Mouse (Mus musculus): ENCODE data around the gene Tgfb1i1. TPM values are rescaled to one million over a fixed set of nuclear protein-coding genes. Genes with fewer than 3 reads are reported as not detected.

Tgfb1i1 gene
- polyA plus RNA-seq, 1 experiment from 2014 or later, result 78.8 TPM

GRCm38 (mm10) chr7:128236426-128236825 is 10.2 kb upstream of the Tgfb1i1 start:
- H3K27me3 ChIP-seq (ENCODE audit: insufficient read depth, low read length), result no peaks in the 10 kb centered on the region
- ATAC-seq (replicated peaks; ENCODE audit: low FRiP score, low read depth) (no peak), DNase-seq (ENCODE audit: low spot score) (no peak)
- TF ChIP-seq CTCF (IDR thresholded peaks at IDR 0.05; ENCODE audit: low read depth), result no peak
- peaks cover 17% of the 10 kb centered on the region for H3K36me3 ChIP-seq (ENCODE audit: insufficient read depth, low read length)
- H3K4me3 ChIP-seq (replicated peaks; ENCODE audit: low read depth, low read length), result no peak overlapping the region
- peaks cover 4% of the 10 kb centered on the region; the same call in 1 of the 2 replicates for H3K4me1 ChIP-seq (replicated peaks; ENCODE audit: insufficient read depth, low read length)
- 92% methylated on average over 13 of the region's 13 CpGs for WGBS
- H3K9me3 ChIP-seq (replicated peaks; ENCODE audit: low read length), result no peaks in the 10 kb centered on the region
- H3K9ac ChIP-seq (ENCODE audit: low read depth, low read length), result no peak overlapping the region
- peak overlapping the region; percentile 71; the same call in 1 of the 2 replicates for H3K4me2 ChIP-seq (ENCODE audit: low read length)
- peak overlapping the region; percentile 98; the same call in 1 of the 2 replicates for H3K27ac ChIP-seq

- Histone ChIP-seq H3K9ac (ENCODE audit: low read depth, low read length) (peak within 1 kb of the TSS; percentile 90), H3K9me3 (replicated peaks; ENCODE audit: low read length) (no peaks in the 10 kb centered on the region), H3K27ac (peak within 1 kb of the TSS; percentile 98), H3K36me3 (ENCODE audit: insufficient read depth, low read length) (peaks cover 17% of the 10 kb centered on the region), H3K4me3 (replicated peaks; ENCODE audit: low read depth, low read length) (peak within 1 kb of the TSS; percentile 61), H3K4me1 (replicated peaks; ENCODE audit: insufficient read depth, low read length) (peaks cover 4% of the 10 kb centered on the region; the same call in 1 of the 2 replicates), H3K4me2 (ENCODE audit: low read length) (peak within 1 kb of the TSS; percentile 71), H3K27me3 (ENCODE audit: insufficient read depth, low read length) (no peaks in the 10 kb centered on the region)
- ATAC-seq (replicated peaks; ENCODE audit: low FRiP score, low read depth) (peak; percentile 22), DNase-seq (ENCODE audit: low spot score) (peak; percentile 88)
- TF ChIP-seq CTCF (IDR thresholded peaks at IDR 0.05; ENCODE audit: low read depth), result peak; percentile 86
- WGBS, result 23% methylated on average over 37 of the region's 37 CpGs
Measured at GRCm38 (mm10) chr7:128236856-128237592, 9.6 kb upstream of the Tgfb1i1 start, which contains the start of gene Armc5. TSS of gene Armc5 (plus strand) at chr7:128237342.

GRCm38 (mm10) chr7:128237593-128237926 is 9.1 kb upstream of the Tgfb1i1 start:
- peaks cover 21% of the 10 kb centered on the region for H3K36me3 ChIP-seq (ENCODE audit: insufficient read depth, low read length)
- no peak for DNase-seq (ENCODE audit: low spot score)
- no peak for ATAC-seq (replicated peaks; ENCODE audit: low FRiP score, low read depth)
- H3K27me3 ChIP-seq (ENCODE audit: insufficient read depth, low read length), result no peaks in the 10 kb centered on the region
- H3K27ac ChIP-seq, result peak overlapping the region; percentile 98
- no peak for TF ChIP-seq CTCF (IDR thresholded peaks at IDR 0.05; ENCODE audit: low read depth)
- peaks cover 4% of the 10 kb centered on the region; the same call in 1 of the 2 replicates for H3K4me1 ChIP-seq (replicated peaks; ENCODE audit: insufficient read depth, low read length)
- under 1% methylated on average over 25 of the region's 25 CpGs for WGBS
- peak overlapping the region; percentile 71 for H3K4me2 ChIP-seq (ENCODE audit: low read length)
- H3K4me3 ChIP-seq (replicated peaks; ENCODE audit: low read depth, low read length), result peak overlapping the region; percentile 61
- H3K9ac ChIP-seq (ENCODE audit: low read depth, low read length), result peak overlapping the region; percentile 90
- no peaks in the 10 kb centered on the region for H3K9me3 ChIP-seq (replicated peaks; ENCODE audit: low read length)

GRCm38 (mm10) chr7:128237927-128238778 is 8.5 kb upstream of the Tgfb1i1 start, which contains the start of gene 9130023H24Rik:
TSS of gene 9130023H24Rik (minus strand) at chr7:128238031.
- Histone ChIP-seq H3K4me1 (replicated peaks; ENCODE audit: insufficient read depth, low read length) (peaks cover 4% of the 10 kb centered on the region; the same call in 1 of the 2 replicates), H3K27ac (peak within 1 kb of the TSS; percentile 98), H3K36me3 (ENCODE audit: insufficient read depth, low read length) (peaks cover 24% of the 10 kb centered on the region), H3K4me2 (ENCODE audit: low read length) (peak within 1 kb of the TSS; percentile 71), H3K4me3 (replicated peaks; ENCODE audit: low read depth, low read length) (peak within 1 kb of the TSS; percentile 61), H3K27me3 (ENCODE audit: insufficient read depth, low read length) (no peaks in the 10 kb centered on the region), H3K9me3 (replicated peaks; ENCODE audit: low read length) (no peaks in the 10 kb centered on the region), H3K9ac (ENCODE audit: low read depth, low read length) (peak within 1 kb of the TSS; percentile 90)
- TF ChIP-seq CTCF (IDR thresholded peaks at IDR 0.05; ENCODE audit: low read depth), result peak; percentile 28; the same call in 1 of the 2 replicates
- ATAC-seq (replicated peaks; ENCODE audit: low FRiP score, low read depth) (peak; percentile 86), DNase-seq (ENCODE audit: low spot score) (peak; percentile 100)
- WGBS, result under 1% methylated on average over 71 of the region's 72 CpGs

GRCm38 (mm10) chr7:128238991-128239390 is 7.6 kb upstream of the Tgfb1i1 start:
- peak; percentile 73 for DNase-seq (ENCODE audit: low spot score)
- peak; percentile 64 for TF ChIP-seq CTCF (IDR thresholded peaks at IDR 0.05; ENCODE audit: low read depth)
- 25% methylated on average over 4 of the region's 4 CpGs for WGBS
- Histone ChIP-seq H3K27me3 (ENCODE audit: insufficient read depth, low read length) (no peaks in the 10 kb centered on the region), H3K4me2 (ENCODE audit: low read length) (peak overlapping the region; percentile 61), H3K4me3 (replicated peaks; ENCODE audit: low read depth, low read length) (peak overlapping the region; percentile 61), H3K36me3 (ENCODE audit: insufficient read depth, low read length) (peaks cover 26% of the 10 kb centered on the region), H3K9ac (ENCODE audit: low read depth, low read length) (peak overlapping the region; percentile 38; the same call in 1 of the 2 replicates), H3K4me1 (replicated peaks; ENCODE audit: insufficient read depth, low read length) (peaks cover 4% of the 10 kb centered on the region; the same call in 1 of the 2 replicates), H3K27ac (peak overlapping the region; percentile 47), H3K9me3 (replicated peaks; ENCODE audit: low read length) (no peaks in the 10 kb centered on the region)
- ATAC-seq (replicated peaks; ENCODE audit: low FRiP score, low read depth), result no peak
